Mouse (Mus musculus): ENCODE data around the gene Cd44.

Cd44 gene

DNA sequence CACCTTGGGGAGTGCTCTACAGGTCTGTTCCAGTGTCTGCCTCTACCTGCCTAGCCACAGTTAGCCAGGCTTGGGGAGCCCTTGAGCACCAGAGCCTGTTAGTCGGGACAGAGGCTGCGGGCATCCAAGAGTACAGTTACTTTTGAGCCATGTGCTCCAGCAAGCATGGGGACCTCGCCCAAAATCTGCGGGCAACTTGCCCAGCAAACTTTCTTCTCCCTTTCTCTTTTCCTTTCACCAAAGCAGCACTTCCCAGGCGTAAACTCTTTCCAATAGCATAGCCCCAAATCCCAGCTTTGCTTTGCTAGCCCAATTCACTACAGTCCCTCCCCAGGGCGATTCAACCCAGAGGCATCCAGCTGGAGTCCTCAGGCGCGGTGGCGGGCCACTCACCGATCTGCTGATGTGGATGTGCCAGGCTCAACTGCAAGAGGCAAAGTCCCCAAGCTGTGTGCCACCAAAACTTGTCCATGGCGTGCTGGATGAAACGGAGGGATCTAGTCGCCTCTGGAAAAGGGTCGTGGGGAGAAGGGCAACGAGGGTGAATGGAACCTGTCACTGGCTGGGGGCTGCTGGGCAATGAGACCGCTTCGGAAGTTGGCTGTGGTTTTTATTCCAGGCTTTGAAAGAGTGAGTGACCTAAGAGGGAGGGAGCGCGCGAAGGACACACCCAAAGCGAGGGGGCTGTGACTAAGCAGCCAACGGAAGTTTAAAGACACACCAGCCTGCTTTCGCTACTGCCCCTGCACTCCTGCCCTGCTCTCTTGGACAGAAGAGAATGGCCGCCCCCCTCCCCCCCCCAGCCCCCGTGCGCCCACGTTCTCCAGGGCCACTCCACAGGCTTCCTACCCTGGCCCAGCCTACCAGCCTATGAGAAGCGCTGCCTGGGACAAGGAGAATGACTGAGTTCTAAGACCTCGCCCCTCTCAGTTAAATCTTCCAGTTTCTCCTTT is at the start of gene Cd44:
TSS of gene Cd44 (minus strand) at position 791 of the 953 bp plus-strand sequence.
- in situ Hi-C loops (cut with MboI; ENCODE audit: low sequenced_read_pairs): no loop called here

DNA sequence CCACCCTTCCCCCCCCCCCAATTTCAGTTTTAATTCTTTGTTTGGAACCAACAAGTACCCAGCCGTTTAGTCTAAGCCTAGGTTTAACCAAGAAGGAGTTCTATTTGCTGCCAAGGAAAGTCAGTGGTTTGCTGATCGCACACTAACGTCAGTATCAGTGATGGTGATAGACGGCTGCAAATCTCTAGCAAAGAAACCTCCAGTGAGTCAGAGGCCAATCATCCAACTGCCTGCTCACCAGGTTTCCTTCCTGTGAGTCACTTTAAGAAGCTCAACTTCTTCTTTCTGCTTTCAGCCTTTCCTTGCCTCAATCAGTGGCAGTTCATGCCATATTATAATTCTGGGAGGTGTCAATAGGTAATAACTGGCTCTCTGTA is 47.0 kb upstream of the Cd44 start:
- in situ Hi-C loops (cut with MboI; ENCODE audit: low sequenced_read_pairs): no loop called here

DNA sequence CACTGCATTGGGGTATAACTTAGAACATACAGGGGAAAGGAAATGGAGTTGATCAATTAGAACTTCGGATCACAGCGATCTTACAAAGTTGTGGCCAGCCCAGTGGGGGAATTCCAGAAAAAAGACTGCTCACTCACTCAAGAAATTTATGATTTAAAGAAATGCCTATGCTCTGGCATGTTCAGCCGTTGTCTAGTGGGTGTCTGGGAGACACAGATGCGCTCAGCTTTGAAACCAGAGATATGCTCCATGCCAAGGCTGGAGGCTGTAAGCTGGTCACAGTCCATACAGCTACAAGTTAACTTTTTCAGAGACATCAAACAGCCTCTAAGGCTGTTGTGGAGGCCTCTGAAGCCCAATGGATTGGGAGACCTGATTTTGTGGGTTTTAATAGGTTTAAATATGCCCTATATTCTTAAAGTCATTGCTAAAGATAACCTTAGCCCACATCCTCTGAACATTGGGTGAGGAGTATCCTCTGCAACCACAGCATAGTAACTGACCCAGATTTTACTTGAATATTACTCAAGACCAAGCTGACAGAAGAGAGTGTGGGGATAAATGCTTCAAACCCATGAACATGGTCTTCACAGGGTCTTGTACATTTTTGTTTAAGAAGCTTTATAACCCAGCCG is 46.5 kb upstream of the Cd44 start:
- in situ Hi-C loops (cut with MboI; ENCODE audit: low sequenced_read_pairs): no loop called here

DNA sequence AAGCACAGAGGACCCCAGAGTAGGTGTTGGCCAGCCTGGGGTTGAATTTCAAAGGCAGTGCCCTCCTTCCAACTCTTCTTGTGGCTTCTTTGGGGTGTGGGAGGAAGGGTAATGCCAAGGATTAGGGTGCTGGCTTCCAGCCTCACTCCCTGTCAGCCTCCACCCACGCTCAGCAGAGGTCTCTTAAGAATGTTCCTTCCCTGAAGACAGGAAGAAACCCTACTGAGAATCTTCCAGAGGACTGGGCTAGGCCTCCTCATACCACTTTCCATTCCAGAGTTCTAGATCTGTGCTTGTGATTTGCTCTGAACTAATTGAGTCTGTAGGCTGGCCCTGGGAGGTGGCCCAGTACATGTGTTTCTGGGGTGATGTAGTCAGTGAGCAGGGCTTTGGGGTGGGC is 43.6 kb upstream of the Cd44 start:
- in situ Hi-C loops (cut with MboI; ENCODE audit: low sequenced_read_pairs): no loop called here

DNA sequence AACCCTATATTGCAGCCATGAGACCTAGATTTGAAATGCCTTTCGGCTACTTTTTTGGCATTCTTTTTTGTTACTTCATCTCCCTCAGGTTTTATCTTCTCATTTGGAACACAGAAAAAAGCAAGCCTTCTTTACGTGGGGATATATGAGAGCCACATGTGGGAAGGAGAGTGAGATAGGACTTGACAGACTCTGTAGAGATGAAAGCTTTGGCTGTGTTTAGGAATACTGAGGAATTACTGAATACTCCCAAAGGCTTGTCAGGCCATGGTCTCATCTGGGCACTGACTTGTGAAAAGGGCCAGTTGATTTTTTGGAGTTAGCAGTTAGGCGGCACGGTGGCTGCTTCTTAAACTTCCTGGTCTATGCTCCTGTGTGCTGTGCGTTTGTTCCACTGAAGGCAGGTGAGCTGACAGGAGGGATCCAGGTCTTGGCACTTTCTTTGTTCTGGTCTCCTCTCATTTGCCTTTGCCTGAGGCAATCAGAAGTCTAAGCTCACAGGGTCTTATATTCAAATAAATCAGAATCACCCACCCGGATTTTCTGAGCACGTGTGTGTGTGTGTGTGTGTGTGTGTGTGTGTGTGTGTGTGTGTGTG is 43.0 kb upstream of the Cd44 start:
- in situ Hi-C loops (cut with MboI; ENCODE audit: low sequenced_read_pairs): no loop called here

DNA sequence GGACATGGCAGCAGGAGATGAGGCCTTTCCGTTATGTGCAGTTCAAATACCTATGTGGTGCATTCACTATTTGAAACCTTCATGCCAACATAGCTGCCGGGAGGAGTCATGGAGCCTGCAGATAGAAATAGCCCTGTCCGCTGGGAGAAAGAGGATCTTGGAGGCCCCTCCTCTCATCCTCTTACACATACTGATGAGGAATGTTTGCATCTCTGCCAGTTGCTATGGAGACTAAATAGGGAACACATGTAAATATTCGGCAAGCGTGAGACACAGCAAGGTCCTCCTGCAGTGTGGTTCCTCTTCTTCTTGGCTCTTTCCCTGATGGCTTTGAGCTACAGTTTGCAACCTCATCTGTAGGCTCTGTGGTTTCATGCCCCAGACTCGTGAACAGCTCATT is 42.5 kb upstream of the Cd44 start:
- in situ Hi-C loops (cut with MboI; ENCODE audit: low sequenced_read_pairs): no loop called here

DNA sequence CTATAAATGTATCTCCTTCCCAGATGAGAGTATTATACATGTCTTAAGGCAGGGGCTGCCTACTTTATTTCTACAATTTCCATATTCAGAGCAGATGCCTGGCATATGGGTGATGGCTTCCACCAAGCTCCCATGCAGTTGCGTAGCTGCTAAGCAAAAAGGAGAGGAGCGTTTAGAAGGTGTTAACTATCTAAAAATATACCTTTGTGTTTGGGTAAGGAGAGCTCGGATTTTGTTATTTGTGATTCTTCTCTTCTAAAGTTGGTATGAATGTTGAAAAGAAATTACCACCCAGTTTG is 41.3 kb upstream of the Cd44 start:
- in situ Hi-C loops (cut with MboI; ENCODE audit: low sequenced_read_pairs): no loop called here

DNA sequence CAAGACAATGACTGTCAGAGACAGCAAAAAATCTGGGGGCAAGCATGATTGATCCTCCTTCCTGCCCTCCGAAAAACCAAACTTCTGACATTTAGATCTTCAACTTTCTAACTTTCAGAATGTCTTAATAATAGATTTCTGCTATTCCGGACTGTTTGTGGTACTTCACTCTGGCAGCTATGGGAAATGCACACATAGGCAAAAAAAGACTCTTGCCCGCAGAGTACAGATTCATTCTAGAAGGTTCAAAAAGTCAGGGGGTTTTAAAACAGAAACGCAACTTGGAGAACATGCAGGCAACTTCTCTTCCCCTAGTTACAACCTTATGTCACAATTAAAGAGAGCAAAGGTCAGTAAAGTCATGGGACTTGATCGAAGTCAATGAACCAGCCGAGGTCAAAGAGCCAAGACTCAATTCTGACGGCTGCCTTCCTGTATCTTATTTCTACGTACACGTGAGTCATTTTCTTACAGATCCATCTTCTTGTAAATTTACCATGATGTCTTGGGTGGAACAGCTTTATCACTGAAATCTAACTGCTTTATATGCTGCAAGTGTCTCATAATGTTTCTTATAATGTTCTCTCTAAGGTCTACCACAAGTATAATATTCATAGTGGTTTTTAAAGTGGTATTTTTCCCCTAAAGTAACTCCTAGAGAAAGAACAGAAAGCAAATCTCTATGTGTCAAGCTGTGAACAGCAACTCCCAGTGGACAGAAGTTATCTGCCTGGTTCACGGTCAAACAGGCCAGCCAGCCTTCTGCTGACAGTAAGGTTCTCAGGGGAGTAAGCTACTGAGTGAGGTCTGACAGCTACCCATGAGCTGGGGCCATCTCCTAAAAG is 40.7 kb upstream of the Cd44 start:
- in situ Hi-C loops (cut with MboI; ENCODE audit: low sequenced_read_pairs): no loop called here

DNA sequence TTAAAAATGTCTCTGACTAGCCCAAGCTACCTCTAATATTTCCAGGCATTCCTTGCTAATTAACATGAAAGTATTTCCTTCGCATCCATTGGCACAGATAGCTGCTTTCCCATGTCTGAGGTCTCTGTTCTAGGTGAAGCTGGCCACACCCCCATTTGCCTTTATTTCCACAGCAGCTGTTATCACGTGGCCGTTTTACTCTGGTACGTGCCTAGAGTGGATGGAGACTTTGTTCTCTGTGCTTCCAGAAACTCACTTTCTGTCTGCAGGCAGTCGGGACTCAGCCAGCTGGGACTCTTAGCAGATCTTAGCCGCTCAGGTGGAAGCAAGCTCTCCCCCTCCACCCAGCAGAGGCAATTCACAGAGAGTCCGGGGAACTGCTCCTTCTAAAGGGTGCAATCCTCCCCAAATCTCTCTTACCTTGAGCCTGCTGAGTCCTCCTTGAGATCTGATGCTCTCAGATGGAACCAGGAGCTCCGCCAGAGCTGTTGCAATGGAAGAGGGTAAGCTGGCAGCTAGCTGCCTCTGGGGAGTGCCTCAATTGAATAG is 39.4 kb upstream of the Cd44 start:
- in situ Hi-C loops (cut with MboI; ENCODE audit: low sequenced_read_pairs): no loop called here

DNA sequence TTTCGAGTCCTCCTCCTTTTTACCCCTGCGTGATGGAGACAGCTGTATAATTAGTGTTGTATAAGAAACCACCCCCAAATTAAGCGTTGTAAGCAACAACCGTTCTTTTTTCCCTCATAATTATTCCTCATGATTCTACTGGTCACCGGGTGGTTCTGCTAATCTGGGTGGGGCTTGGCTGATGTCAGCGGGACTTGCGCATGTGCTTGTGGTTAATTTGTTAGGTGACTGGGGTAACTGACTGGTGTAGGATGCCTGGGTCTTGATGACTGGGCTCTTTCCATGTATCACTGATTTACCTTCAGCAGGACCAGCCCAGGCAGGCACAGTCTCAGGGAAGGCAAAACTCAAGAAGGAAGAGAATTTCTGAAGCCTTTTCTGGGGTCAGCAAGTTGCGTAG is 38.7 kb upstream of the Cd44 start:
- in situ Hi-C loops (cut with MboI; ENCODE audit: low sequenced_read_pairs): no loop called here

DNA sequence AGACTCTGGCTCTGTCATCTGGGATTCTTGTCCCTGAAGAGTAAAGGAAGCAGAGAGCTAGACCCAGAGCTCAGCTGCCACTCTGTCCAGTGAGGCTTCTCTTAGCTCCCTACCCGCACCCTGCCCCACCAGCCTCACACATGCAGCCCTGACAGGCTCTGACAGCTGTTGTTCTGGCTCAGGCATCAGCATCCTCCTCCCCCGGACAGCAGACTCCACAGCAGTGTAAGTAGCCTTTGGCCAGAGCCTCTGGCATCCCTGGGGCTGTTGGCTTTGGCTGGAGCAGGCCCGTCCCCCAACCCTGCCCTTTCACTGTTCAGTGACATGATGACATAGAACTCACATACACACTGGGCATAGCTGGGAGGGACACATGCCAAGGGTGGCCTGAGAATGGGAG is 35.4 kb upstream of the Cd44 start:
- in situ Hi-C loops (cut with MboI; ENCODE audit: low sequenced_read_pairs): no loop called here

DNA sequence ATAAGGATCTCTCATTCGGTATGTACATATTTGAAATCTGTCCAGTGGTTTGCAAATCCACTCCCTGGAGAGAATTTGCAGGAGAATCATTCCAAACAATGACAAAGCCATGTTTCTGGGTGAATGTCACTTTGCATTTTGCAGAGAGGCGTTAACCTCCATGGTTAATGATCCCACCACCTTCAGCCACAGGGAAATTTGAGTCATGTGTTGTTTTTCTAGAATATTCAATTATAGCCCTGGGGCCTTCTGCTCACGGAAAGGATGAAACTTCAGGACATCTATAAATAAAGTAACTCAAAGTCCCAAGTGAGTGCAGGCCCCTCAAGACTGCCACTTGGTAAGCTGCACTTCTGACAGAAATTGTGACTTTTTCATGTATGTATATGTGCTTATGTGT is 33.4 kb upstream of the Cd44 start:
- in situ Hi-C loops (cut with MboI; ENCODE audit: low sequenced_read_pairs): no loop called here

DNA sequence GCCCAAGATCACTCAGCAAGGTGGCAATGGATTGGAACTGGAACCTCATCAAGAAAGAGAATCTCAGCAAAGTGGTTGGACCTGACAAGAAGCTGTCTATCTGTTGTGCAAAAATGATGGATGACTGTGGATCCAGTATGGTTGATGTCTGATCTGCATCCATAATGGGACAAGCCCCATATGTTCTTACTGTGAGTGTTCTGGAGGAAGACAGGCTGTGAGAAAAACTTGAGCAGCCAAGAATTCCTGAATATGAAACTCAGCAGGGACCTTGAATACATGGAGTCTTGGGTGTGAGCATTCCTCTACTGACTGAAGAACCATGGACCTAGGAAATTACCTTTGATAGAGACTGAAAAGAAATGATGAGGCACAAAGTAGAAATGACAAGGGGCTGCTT is 32.3 kb upstream of the Cd44 start:
- in situ Hi-C loops (cut with MboI; ENCODE audit: low sequenced_read_pairs): no loop called here

DNA sequence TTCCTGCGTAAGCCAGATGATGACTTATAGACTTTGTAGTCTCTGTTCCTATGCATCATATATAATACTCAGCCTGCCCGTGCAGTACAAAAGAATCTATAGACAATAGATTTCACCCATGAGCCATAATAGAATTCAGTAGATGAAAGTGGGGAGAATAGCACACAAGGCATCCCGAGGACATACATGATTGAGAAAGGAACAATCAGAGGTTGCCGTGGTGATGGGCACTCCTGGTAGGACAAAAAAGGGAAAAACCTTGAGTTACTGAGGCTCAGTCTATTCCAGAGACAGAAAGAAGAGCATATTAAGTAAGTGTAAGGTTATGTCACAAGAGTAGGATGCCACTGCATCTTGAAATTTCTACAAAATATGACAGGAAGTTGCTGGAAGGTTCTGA is 31.7 kb upstream of the Cd44 start:
- in situ Hi-C loops (cut with MboI; ENCODE audit: low sequenced_read_pairs): no loop called here

DNA sequence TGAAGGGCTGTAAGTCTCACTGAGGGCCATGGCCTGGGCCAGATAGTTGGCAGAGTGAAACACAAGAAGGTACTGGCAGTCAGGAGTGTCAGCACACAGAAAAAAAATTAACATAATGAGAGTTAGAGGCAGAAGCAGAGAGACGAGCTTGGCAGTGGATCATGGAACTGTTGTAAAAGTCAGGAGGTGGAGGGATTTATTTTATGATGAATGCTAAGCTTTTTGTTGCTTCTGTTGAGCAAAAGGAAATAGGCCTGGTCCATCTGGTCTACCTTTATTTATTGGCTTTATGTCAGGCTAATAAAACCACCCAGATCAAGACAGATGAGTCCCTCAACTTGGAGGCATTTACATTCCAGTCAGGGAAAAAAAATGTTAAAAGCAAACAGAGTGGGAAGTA is 31.2 kb upstream of the Cd44 start:
- in situ Hi-C loops (cut with MboI; ENCODE audit: low sequenced_read_pairs): no loop called here

DNA sequence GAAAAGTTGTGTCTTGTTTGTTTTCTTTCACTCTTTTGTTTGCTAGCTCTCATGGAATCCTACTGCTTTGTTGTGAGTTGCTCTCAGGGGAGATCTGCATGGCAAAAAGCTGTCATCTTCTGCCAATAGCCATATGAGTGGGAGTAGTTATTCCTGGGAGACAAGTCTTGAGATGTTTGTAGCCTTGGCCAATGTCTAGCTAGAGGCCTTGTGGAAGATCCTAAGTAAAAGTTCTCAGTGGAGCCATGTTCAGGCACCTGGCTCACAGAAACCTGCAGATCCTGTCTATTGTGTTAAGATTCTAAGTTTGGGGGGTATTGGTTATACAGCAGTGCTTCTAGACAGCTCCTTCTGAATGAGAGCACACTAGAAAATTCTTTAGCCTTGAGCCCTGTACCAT is 26.7 kb upstream of the Cd44 start:
- in situ Hi-C loops (cut with MboI; ENCODE audit: low sequenced_read_pairs): no loop called here

DNA sequence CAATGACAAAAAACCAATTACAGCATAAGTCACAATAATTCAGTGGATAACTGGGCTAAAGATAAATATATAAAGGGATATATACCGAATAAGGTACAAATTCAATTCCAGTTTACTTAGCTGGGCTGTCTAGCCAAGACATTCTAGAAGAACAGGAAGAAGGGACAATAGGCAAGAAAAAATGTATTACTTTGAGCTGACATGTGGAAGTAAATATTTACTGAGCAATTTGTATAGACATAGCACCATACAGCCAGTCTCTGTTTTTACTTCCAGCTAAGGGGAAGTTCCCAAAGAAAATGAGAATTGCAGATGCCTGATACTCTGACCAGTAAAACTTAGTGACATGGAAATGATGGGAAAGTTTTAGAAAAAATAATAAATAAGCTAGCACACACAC is 23.0 kb upstream of the Cd44 start:
- in situ Hi-C loops (cut with MboI; ENCODE audit: low sequenced_read_pairs): no loop called here

DNA sequence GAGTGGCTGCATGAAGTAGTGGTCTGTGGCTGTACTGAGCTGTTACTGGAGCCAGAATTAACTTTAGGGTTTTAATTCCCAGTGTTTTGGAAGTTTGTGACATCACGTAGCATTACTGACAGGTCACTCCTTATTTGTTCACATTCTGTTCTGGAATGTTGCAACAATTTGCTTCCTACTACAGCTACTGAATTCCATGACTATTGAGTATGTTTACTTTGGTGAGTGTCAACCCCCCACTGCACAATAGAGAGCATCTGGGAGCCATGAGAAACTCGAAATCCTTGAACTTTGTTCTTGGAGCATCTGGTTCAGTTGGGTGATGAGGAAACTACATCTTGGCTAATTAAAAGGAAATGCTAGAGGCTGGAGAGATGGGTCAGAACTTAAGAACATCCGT is 22.2 kb upstream of the Cd44 start:
- in situ Hi-C loops (cut with MboI; ENCODE audit: low sequenced_read_pairs): no loop called here

DNA sequence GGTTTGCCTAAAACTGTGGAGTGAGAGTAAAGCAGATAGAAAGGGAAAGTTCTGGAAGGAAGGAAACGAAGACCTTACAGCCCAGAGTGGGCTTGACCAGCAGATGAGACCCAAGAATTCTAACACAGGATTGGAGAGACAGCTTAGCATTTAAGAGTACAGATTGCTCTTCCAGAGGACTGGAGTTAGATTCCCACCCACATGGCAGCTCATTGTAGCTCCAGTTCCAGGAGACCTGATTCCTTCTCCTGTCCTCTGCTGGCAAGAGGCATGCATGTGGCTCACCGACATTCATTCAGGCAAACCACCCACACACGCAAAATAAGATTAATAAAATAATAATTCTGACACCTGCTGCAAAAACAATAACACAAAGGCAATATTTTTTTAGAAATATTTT is 20.6 kb upstream of the Cd44 start:
- in situ Hi-C loops (cut with MboI; ENCODE audit: low sequenced_read_pairs): no loop called here

DNA sequence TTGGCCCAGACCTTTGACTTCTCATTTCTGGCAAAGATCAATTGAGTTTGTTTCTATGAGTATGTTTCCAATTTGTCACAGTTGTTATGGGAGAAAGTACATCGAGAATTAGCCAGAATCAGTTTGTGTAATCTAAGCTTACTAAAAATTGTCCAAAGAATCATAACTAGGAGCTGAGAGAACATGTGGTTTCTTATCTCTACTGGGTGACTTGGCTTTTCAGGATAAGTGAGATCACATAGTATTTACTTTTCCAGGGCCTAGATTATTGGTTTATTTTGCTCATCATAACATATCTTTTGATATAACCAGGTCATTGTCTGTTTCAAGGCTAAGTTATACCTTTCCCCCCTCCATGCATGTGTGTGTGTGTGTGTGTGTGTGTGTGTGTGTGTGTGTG is 16.8 kb upstream of the Cd44 start:
- in situ Hi-C loops (cut with MboI; ENCODE audit: low sequenced_read_pairs): no loop called here

DNA sequence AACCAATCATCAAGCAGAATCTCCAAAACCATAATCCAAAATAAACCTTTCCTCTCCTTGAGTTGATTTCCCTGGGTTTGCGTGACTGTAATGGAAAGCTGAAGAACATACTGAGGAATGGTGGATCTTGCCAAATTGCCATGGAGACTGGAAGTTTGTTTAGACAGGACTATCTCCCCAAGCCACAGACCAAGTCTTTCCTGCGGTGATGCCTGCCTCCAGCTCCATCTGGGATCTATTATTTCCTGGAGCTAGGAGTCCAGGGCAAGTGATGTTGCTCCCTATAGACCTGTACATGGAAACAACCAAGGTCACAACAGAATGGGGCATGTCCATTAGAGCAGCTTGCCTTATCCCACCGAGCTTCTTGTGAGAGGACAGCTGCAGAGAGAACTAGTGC is 15.1 kb upstream of the Cd44 start:
- in situ Hi-C loops (cut with MboI; ENCODE audit: low sequenced_read_pairs): no loop called here
